Comparison of ENCODE assay signal across 16 mouse cellular contexts in genomic region chr16:38431446-38432185, GRCm38 (mm10). TPM values are rescaled to one million over a fixed set of nuclear protein-coding genes. Genes with fewer than 3 reads are reported as not detected.
DNase-seq lines count a peak whose midpoint lies in the region; ATAC-seq and TF ChIP-seq lines count a peak whose summit lies in the region.
"Had no signal": no experiment of that assay in that cellular context is flagged by ENCODE, and none has a peak within 500 bp of the region (broad histone marks: within the 10 kb centered on the region; RNA-seq: fewer than 3 reads in every experiment).

No protein-coding gene starts in this region.

- no peak overlapping the region for H3K4me3 ChIP-seq in spleen, adult 2 months (ENCODE audit: extremely low read depth, insufficient read depth, insufficient read length)
- no peak overlapping the region for H3K4me3 ChIP-seq in heart, embryonic 14.5 days (ENCODE audit: control insufficient read depth in 1 of 2, insufficient read depth in 1 of 2, low read depth in 1 of 2, low read length in 2 of 2)
- H3K4me3 ChIP-seq in neural tube, embryonic 15.5 days (replicated peaks): no peak overlapping the region
- H3K4me3 ChIP-seq: hindbrain, embryonic 10.5 days; left cerebral cortex, adult 2 months; midbrain, embryonic 12.5 days; neural tube, embryonic 13.5 days had no signal

- no peaks in the 10 kb centered on the region for H3K27me3 ChIP-seq in spleen, adult 2 months (ENCODE audit: control insufficient read depth, insufficient read depth, low read length)
- no peaks in the 10 kb centered on the region for H3K27me3 ChIP-seq in heart, embryonic 14.5 days (ENCODE audit: control insufficient read depth, insufficient read depth, low read length)
- H3K27me3 ChIP-seq in neural tube, embryonic 15.5 days (replicated peaks): no peaks in the 10 kb centered on the region
- H3K27me3 ChIP-seq: midbrain, embryonic 12.5 days; neural tube, embryonic 13.5 days had no signal

- no peaks in the 10 kb centered on the region for H3K9me3 ChIP-seq in heart, embryonic 14.5 days (ENCODE audit: control insufficient read depth, low read length)
- H3K9me3 ChIP-seq in neural tube, embryonic 15.5 days (replicated peaks): no peaks in the 10 kb centered on the region
- H3K9me3 ChIP-seq: hindbrain, embryonic 10.5 days; midbrain, embryonic 12.5 days; neural tube, embryonic 13.5 days had no signal

- TF ChIP-seq CTCF in spleen, adult 2 months (IDR thresholded peaks at IDR 0.05; ENCODE audit: extremely low read depth, insufficient read depth, insufficient read length, insufficient replicate concordance): no peak

- peak overlapping the region; percentile 25; the same call in 1 of the 2 replicates for H3K27ac ChIP-seq in spleen, adult 2 months (ENCODE audit: insufficient read depth, low read length)
- H3K27ac ChIP-seq in heart, embryonic 14.5 days (replicated peaks in 1 of 2; ENCODE audit: control insufficient read depth in 1 of 2, insufficient read depth in 1 of 2, low read depth in 2 of 2, low read length in 2 of 2): 0 out of 4 replicates have a peak overlapping the region, but pooled peaks of 1 of the 2 experiments have one; percentile 33
- H3K27ac ChIP-seq in neural tube, embryonic 15.5 days (replicated peaks): no peak overlapping the region
- H3K27ac ChIP-seq: hindbrain, embryonic 10.5 days; left cerebral cortex, adult 2 months; midbrain, embryonic 12.5 days; neural tube, embryonic 13.5 days had no signal

- no peaks in the 10 kb centered on the region for H3K36me3 ChIP-seq in spleen, adult 2 months (ENCODE audit: control insufficient read depth, insufficient read depth, low read length)
- no peaks in the 10 kb centered on the region for H3K36me3 ChIP-seq in heart, embryonic 14.5 days (ENCODE audit: control insufficient read depth, insufficient read depth, low read length)
- H3K36me3 ChIP-seq in neural tube, embryonic 15.5 days: no peaks in the 10 kb centered on the region
- H3K36me3 ChIP-seq: hindbrain, embryonic 10.5 days; midbrain, embryonic 12.5 days; neural tube, embryonic 13.5 days had no signal

- H3K9ac ChIP-seq in heart, embryonic 14.5 days (ENCODE audit: low read length): no peak overlapping the region
- H3K9ac ChIP-seq in neural tube, embryonic 15.5 days (replicated peaks): no peak overlapping the region
- H3K9ac ChIP-seq: midbrain, embryonic 12.5 days; neural tube, embryonic 13.5 days had no signal

- H3K4me2 ChIP-seq in heart, embryonic 14.5 days (ENCODE audit: low read length): peak overlapping the region; percentile 29
- no peak overlapping the region for H3K4me2 ChIP-seq in neural tube, embryonic 15.5 days
- H3K4me2 ChIP-seq: midbrain, embryonic 12.5 days; neural tube, embryonic 13.5 days had no signal

- H3K4me1 ChIP-seq in spleen, adult 2 months (ENCODE audit: control insufficient read depth, insufficient read depth, insufficient read length): no peaks in the 10 kb centered on the region
- H3K4me1 ChIP-seq in heart, embryonic 14.5 days (ENCODE audit: control insufficient read depth in 2 of 2, insufficient read depth in 2 of 2, low read length in 2 of 2): peaks cover 9 to 11% of the 10 kb centered on the region in 2 experiments
- no peaks in the 10 kb centered on the region for H3K4me1 ChIP-seq in neural tube, embryonic 15.5 days
- H3K4me1 ChIP-seq: midbrain, embryonic 12.5 days; neural tube, embryonic 13.5 days had no signal

- DNase-seq in adrenal gland, postnatal 10 days: peak; percentile 36
- DNase-seq in adrenal gland, postnatal 25 days: no peak
- no peak for DNase-seq in spleen, adult 2 months (ENCODE audit: low read depth in 1 of 2, low spot score in 2 of 2)
- no peak for DNase-seq in spleen, postnatal 10 days (ENCODE audit: low spot score in 2 of 2)
- peak; percentile 63 for DNase-seq in yolk sac, embryonic 10.5 days (ENCODE audit: low spot score)
- DNase-seq in urinary bladder, postnatal 25 days (ENCODE audit: low spot score): no peak
- DNase-seq: kidney, postnatal 25 days; lung, adult 2 months; right cerebral cortex, postnatal 14 days had no signal

- WGBS in spleen, adult 2 months: 76% methylated on average over 13 of the region's 13 CpGs
- WGBS in heart, embryonic 14.5 days: 18% methylated on average over 13 of the region's 13 CpGs
- 57% methylated on average over 13 of the region's 13 CpGs for WGBS in neural tube, embryonic 15.5 days

- ATAC-seq in heart, embryonic 14.5 days (ENCODE audit: insufficient number of reproducible peaks, insufficient read depth, low FRiP score, low read depth): no peak
- no peak for ATAC-seq in neural tube, embryonic 15.5 days (ENCODE audit: low FRiP score)

- TF ChIP-seq POLR2A in spleen, adult 2 months (IDR thresholded peaks at IDR 0.05; ENCODE audit: low read depth, low read length): no peak

RNA-seq across cellular contexts. Expression of gene Pla1a, which starts 1.3 kb away (rescaled TPM):
- total RNA-seq in adrenal gland, postnatal 10 days (2021): 10 to 100 TPM; 19.9 to 29.6 TPM
- 30.8 and 37.4 TPM in 2 replicates for total RNA-seq in adrenal gland, postnatal 25 days (2021)
- polyA plus RNA-seq in spleen, adult 2 months (2012; rRNA removed): 0.54 and 0.88 TPM in 2 replicates
- polyA plus RNA-seq in heart, embryonic 14.5 days (2014; fragmentation: Nextera tagmentation; extraction: Ambion mirVana): 1.3 and 1.8 TPM in 2 replicates
- 1.2 and 1.4 TPM in 2 replicates for polyA plus RNA-seq in neural tube, embryonic 15.5 days (2015; fragmentation: Nextera tagmentation; extraction: Ambion mirVana)
- total RNA-seq: common myeloid progenitor, adult 5-6 weeks had no signal

RNA-seq across cellular contexts. Expression of gene Adprh, which starts 20.9 kb away (rescaled TPM):
- 10 to 100 TPM; 37.0 to 40.0 TPM for total RNA-seq in adrenal gland, postnatal 10 days (2021)
- total RNA-seq in adrenal gland, postnatal 25 days (2021): 44.3 and 52.0 TPM in 2 replicates
- 39.9 and 47.4 TPM in 2 replicates for polyA plus RNA-seq in spleen, adult 2 months (2012; rRNA removed)
- polyA plus RNA-seq in heart, embryonic 14.5 days (2014; fragmentation: Nextera tagmentation; extraction: Ambion mirVana): 78.7 and 90.5 TPM in 2 replicates
- 142 and 153 TPM in 2 replicates for polyA plus RNA-seq in neural tube, embryonic 15.5 days (2015; fragmentation: Nextera tagmentation; extraction: Ambion mirVana)

RNA-seq across cellular contexts. Expression of gene Cd80, which starts 23.7 kb away (rescaled TPM):
- under 1 TPM; 0.73 to 0.96 TPM for total RNA-seq in adrenal gland, postnatal 10 days (2021)
- 0.67 TPM in 1 of 2 replicates, not detected in the other for total RNA-seq in adrenal gland, postnatal 25 days (2021)
- polyA plus RNA-seq in spleen, adult 2 months (2012; rRNA removed): 1.8 and 2.0 TPM in 2 replicates
- 0.38 and 0.73 TPM in 2 replicates for polyA plus RNA-seq in heart, embryonic 14.5 days (2014; fragmentation: Nextera tagmentation; extraction: Ambion mirVana)
- 0.37 and 0.44 TPM in 2 replicates for polyA plus RNA-seq in neural tube, embryonic 15.5 days (2015; fragmentation: Nextera tagmentation; extraction: Ambion mirVana)

Comparison
In these comparisons a context has a peak if more than half of its experiments do, and no peak if none do; other contexts are left out.
1. DNase-seq: peak in adrenal gland, postnatal 10 days (single experiment) and yolk sac, embryonic 10.5 days (single experiment); none in adrenal gland, postnatal 25 days (single experiment), spleen, adult 2 months (0 of 2), spleen, postnatal 10 days (0 of 2) and urinary bladder, postnatal 25 days (single experiment).